In genomic region chr5:38598647-38599304, GRCm38 (mm10) we compare ENCODE assay signal across 8 mouse cellular contexts. TPM values are rescaled to one million over a fixed set of nuclear protein-coding genes. Genes with fewer than 3 reads are reported as not detected.
DNase-seq lines count a peak whose midpoint lies in the region; ATAC-seq lines count a peak whose summit lies in the region.

No protein-coding gene starts in this region.

- peak; percentile 31 for DNase-seq in cerebellum, adult 9-10 months
- no peak for DNase-seq in cerebellum, adult 8-10 months
- peak; percentile 30 for DNase-seq in thymus, postnatal 0 days (ENCODE audit: low spot score)
- no peak for DNase-seq in thymus, postnatal 10 days (ENCODE audit: low spot score in 2 of 2)
- DNase-seq in gastrocnemius, adult 8-10 months (ENCODE audit: low spot score in 2 of 2): no peak
- DNase-seq in left cerebral cortex, adult 8-10 months (ENCODE audit: low spot score in 2 of 2): no peak

- H3K9me3 ChIP-seq in intestine, embryonic 15.5 days: no peaks in the 10 kb centered on the region
- H3K9me3 ChIP-seq in stomach, embryonic 15.5 days: no peaks in the 10 kb centered on the region

- no peak overlapping the region for H3K9ac ChIP-seq in intestine, embryonic 15.5 days
- no peak overlapping the region for H3K9ac ChIP-seq in stomach, embryonic 15.5 days

- 0 out of 2 replicates have a peak overlapping the region, but pooled peaks have one; percentile 40 for H3K4me2 ChIP-seq in intestine, embryonic 15.5 days (replicated peaks)
- H3K4me2 ChIP-seq in stomach, embryonic 15.5 days: peak overlapping the region; percentile 32

- no peak overlapping the region for H3K4me3 ChIP-seq in intestine, embryonic 15.5 days (replicated peaks)
- peak overlapping the region; percentile 20 for H3K4me3 ChIP-seq in stomach, embryonic 15.5 days (replicated peaks)

- no peaks in the 10 kb centered on the region for H3K27me3 ChIP-seq in intestine, embryonic 15.5 days (replicated peaks)
- no peaks in the 10 kb centered on the region for H3K27me3 ChIP-seq in stomach, embryonic 15.5 days (replicated peaks)

- no peak for ATAC-seq in intestine, embryonic 15.5 days
- ATAC-seq in stomach, embryonic 15.5 days (ENCODE audit: insufficient read depth, low FRiP score, low read depth): no peak

- H3K4me1 ChIP-seq in intestine, embryonic 15.5 days (replicated peaks): no peaks in the 10 kb centered on the region
- H3K4me1 ChIP-seq in stomach, embryonic 15.5 days: no peaks in the 10 kb centered on the region

- no peak overlapping the region for H3K27ac ChIP-seq in intestine, embryonic 15.5 days
- no peak overlapping the region for H3K27ac ChIP-seq in stomach, embryonic 15.5 days

- H3K36me3 ChIP-seq in intestine, embryonic 15.5 days: no peaks in the 10 kb centered on the region
- no peaks in the 10 kb centered on the region for H3K36me3 ChIP-seq in stomach, embryonic 15.5 days

- 53% methylated on average over 11 of the region's 11 CpGs for WGBS in intestine, embryonic 15.5 days
- 59% methylated on average over 11 of the region's 11 CpGs for WGBS in stomach, embryonic 15.5 days

RNA-seq across cellular contexts. Expression of gene Wdr1, which starts 35.8 kb away (rescaled TPM):
- polyA plus RNA-seq in thymus, postnatal 0 days (2015; fragmentation: Nextera tagmentation; extraction: Ambion mirVana): 265 and 280 TPM in 2 replicates
- 240 and 243 TPM in 2 replicates for polyA plus RNA-seq in intestine, embryonic 15.5 days (2015; fragmentation: Nextera tagmentation; extraction: Ambion mirVana)
- polyA plus RNA-seq in stomach, embryonic 15.5 days (2015; fragmentation: Nextera tagmentation; extraction: Ambion mirVana): 227 TPM in 2 replicates
- total RNA-seq in gastrocnemius, adult 8-10 months (2022): 10 to 100 TPM; 35.3 to 43.7 (median 38.8) TPM
- 100 to 1,000 TPM; 161 to 165 (median 162) TPM for total RNA-seq in left cerebral cortex, adult 8-10 months (2022)

Comparison
In these comparisons a context has a peak if more than half of its experiments do, and no peak if none do; other contexts are left out.
1. DNase-seq: peak in cerebellum, adult 9-10 months (single experiment) and thymus, postnatal 0 days (single experiment); none in cerebellum, adult 8-10 months (single experiment), thymus, postnatal 10 days (0 of 2), gastrocnemius, adult 8-10 months (0 of 2) and left cerebral cortex, adult 8-10 months (0 of 2).